Mouse (Mus musculus) C2C12 (cell line): ENCODE measurements around the gene Shmt2.

Experiments used
- CTCF ChIP-seq: IDR thresholded peaks from one replicate; pipeline ENCODE4 v1.5.1; 2011; ENCODE audit not compliant: control insufficient read depth, insufficient read depth, insufficient read length
- MAX ChIP-seq: IDR thresholded peaks from one replicate; pipeline ENCODE4 v1.6.1; 2011; ENCODE audit warnings: mild to moderate bottlenecking, control low read depth

GRCm38 (mm10) chr10:127496156-127496555, 26.1 kb downstream of the Shmt2 start:
- TF ChIP-seq CTCF (no peak), MAX (no peak)
